Mouse (Mus musculus) kidney, adult 2 months (tissue): ENCODE measurements around the gene Ankrd6.

Experiments used
- CTCF ChIP-seq: fragments of 200-500 bp; conservative IDR thresholded peaks from 2 replicates; pipeline ENCODE4 v1.5.1; 2011; ENCODE audit warnings: low read depth, mild to moderate bottlenecking, control low read depth, low read length, moderate library complexity, mixed read lengths; ENCODE audit not compliant: insufficient read depth, insufficient read length
- POLR2A ChIP-seq: fragments of 200-500 bp; IDR thresholded peaks from one replicate; pipeline ENCODE4 v1.6.1; 2011; ENCODE audit warnings: low read depth, low read length, control low read depth

DNA sequence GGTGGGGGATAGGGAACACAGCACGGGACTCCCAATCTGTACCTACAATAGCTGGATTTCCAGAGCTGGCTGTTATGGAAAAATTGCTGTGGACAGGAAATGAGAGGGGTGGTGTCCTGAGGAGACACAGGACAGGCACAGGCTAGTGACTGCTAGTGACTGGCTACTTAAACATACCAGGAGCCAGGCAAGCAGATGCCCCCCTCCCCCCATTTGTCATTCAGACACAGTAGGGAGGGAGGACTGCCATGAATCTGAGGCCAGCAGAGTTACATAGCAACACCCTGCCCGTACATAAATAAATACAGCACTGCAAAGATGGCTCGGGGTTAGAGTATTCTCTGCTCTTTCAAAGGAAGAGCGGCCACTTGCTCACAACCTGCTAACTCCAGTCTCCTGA, 3.0 kb downstream of the Ankrd6 start:
- TF ChIP-seq CTCF: no peak
- no peak for TF ChIP-seq POLR2A
